Mouse (Mus musculus): ENCODE data around the gene Mad2l1.

- TF ChIP-seq POLR2A (IDR thresholded peaks at IDR 0.05; ENCODE audit: insufficient read depth, low read length), result no peak
- TF ChIP-seq CTCF (IDR thresholded peaks at IDR 0.05; ENCODE audit: low read depth, low read length), result peak; percentile 11
These were observed 1.9 kb upstream of the Mad2l1 start for GRCm38 (mm10) chr6:66533241-66533640.
